Mouse (Mus musculus) urinary bladder, postnatal 4 days (tissue): ENCODE results near the gene Gm8300.
"Not testable (repeated sequence)": the region's sequence is repeated elsewhere in the genome, so short reads cannot be mapped to it uniquely, and the experiment has no call there.

Experiments
- DNase-seq, 2 experiments: peaks; one replicate each; pipeline ENCODE4 v3.0.0; 2021 to 2022; ENCODE audit warnings: low spot score in 2 of 2

Gm8300 gene

DNA sequence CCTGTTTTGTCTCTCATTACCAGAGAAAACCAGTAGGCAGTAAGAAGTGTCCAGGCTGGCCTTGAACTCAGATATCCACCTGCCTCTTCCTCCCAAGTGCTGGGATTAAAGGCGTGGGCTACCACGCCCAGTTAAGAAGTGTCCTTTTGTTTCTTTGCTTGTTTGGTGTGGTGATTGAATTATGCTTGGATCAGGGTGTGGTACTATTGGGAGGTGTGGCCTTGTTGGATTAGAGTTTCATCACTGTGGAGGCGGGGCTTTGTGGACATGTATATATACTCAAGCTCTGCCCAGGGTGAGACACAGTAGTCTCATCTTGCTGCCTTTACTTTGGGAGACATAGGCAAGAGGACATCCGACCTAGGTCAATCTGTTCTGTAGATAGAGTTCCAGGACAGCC is at the start of gene Gm8300:
Gm8300 (plus strand) TSS at position 301 of the 400 bp plus-strand sequence.
- not testable (repeated sequence) for DNase-seq

DNA sequence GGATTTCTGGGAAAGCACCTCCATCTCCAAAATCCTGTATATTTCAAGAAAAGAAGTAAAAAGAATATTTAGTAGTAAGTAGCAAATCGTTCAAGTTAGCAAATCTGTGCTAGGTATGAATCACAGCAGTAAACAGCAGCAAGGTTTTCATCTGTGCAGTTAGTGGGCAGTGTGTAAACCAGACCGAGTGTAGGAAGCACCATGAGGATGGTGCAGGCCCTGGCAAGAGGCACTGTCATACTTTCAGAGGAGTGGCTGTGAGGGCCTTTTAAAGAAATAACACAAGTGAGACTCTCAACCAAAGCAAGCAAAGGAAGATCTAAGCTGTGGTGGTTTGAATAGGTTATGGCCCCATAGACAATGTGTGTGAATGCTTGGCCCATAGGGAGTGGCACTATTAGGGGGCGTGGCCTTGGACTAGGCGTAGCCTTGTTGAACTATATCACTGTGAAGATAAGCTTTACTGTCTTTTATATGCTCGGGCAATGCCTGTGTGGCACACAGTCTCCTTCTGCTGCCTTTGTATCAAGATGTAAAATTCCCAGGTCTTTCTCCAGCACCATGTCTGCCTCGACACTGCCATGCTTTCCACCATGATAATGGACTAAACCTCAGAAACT is 49.3 kb upstream of the Gm8300 start:
- no peak for DNase-seq

DNA sequence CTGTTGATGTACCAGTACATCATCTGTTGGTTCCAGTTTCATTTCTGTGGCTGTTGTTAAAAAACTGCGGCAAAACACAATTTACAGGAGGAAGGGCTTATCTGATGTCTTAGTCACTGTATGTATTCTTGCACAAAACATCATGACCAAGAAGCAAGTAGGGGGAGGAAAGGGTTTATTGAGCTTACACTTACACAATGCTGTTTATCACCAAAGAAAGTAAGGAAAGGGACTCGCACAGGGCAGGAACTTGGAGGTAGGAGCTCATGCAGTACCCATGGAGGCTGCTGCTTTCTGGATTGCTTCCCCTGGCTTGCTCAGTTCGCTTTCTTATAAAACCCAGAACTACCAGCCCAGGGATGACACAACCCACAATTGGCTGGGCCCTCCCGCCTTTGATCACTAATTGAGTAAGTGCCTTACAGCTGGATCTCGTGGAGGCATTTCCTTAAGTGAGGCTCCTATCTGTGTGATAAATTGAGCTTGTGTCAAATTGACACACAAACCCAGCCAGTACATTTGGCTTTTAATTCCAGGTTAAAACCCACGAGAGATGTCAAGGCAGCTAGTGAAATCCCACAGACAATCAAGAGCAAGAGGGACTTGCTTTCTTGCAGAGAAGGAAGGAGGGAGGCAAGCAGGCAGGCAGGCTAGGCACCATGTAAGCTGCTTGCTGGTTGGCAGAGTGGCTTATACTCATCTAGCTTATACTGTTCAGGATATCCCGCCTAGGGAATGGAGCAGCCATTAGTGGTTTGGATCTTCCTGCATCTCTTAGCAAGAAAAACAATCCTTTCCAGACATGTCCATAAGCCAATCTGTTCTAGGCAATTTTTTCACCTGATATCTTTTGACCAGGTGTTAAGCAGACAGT is 43.6 kb upstream of the Gm8300 start:
- no peak for DNase-seq

DNA sequence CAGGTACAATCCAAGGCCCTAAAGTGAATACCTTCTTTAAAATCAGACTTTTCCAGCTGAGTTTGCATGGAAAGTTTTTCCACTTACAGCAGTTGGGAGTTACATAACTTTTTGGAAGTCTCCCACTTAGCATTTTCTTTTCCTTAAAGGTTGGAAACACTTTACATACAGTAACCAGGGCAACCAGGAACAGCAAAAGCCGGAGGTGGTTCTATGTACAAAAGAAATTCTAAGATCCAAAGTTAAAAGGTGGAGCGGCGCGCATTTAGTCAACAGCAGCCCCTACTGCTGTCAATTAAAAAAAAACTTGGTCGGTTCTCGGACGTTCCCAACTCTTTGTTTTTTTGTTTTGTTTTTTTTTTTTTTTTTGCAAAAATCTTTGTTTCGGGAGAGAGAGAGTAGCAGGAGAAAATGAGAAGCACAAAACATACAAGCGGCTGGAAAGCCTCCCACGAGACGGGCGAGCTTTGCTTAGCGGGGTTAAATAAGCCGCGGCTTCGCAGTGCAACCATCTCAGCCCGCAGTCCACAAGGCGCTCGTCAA is 42.6 kb upstream of the Gm8300 start:
- DNase-seq = no peak

DNA sequence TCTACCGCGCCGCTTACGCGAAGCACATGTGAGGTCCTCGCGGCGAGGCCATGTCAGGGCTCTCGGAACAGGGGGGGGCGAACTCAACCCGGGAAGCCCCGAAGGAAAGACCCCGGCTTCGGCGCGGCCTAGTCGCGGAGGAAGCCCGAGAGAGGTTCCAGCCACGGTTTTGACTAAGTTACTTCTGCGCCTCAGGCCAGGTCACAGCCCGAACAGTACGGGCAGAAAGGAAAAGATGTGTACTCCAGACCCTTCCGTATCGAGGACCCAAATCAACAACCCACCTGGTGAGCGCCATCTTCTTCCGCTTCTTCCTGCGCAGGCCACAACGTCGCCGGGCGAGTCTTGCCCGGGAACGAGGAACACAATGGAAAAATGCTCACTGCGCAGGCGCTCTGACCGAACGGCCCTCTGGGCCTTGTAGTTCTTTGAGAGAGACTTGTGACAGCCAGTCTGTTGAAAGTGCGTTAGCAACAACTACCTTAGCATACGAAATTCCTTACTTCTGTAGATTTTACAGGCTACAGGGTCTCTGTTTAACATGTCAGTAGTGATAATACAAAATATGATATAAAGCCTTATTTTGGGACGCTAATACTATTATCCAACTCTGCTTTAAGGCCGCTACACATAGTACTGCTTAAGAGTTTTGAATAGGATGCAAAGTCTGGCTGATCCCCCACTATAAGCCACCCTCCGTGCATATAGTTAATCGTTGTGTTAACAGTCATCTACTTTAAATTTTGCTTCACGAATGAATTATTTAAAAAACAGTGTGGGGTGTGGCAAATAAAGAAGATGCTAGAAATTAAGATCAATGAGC is 41.9 kb upstream of the Gm8300 start, which contains the start of gene Snw1:
Snw1 (minus strand) TSS at position 311 of the 823 bp plus-strand sequence.
- peak; percentile 89 to 92 for DNase-seq

DNA sequence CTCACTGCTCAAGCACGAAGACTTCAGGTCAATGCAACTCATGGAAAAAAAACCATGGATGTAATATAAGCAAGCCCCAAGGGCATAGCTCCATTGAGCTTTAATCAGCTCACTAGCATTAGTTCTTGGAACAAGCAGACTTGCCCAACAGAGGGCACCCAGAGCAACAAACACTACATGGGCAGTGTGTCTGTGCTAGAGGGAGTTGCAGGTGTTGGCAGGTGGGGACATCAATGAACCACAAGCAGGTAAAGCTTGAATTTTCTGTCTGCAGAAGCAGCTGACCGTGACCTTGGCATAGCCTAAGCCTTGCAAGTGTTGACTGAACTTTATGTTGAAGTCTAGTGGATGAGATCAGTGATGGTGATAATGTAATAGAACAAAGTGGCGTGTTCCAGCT is 39.4 kb upstream of the Gm8300 start:
- no peak for DNase-seq

DNA sequence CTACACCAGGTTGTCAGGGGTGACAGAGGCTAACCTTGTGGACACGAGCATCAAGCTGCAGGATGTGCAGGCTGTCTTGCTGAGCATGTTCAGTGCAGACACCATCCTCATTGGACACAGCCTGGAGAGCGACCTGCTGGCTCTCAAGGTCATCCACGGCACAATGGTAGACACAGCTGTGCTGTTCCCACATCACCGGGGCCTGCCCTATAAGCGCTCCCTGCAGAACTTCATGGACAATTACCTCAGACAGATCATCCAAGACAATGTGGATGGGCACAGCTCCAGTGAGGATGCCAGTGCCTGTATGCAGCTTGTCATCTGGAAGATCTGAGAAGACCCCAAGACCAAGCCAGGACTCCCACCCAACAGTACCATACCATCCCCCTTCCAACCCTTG is 31.6 kb upstream of the Gm8300 start:
- not testable (repeated sequence) for DNase-seq

DNA sequence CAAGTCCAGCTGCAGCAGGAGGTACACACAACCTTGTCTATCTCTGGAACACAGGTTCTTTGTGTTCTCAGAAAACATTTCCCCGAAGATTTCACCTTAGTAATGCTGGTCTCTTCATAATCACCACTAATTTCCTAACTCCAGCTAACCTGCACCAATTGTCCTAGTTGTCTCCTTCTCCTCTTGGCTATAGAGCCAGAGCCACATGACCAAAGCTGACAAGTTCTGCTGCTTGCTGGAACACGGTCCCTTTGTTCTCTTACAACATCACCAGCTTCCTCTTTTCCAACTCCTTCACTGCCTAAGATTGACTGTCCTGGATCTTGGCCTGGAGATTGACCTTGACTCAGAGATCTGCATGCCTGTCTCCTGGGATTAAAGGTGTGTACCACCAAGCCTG is 25.4 kb upstream of the Gm8300 start:
- not testable (repeated sequence) for DNase-seq

DNA sequence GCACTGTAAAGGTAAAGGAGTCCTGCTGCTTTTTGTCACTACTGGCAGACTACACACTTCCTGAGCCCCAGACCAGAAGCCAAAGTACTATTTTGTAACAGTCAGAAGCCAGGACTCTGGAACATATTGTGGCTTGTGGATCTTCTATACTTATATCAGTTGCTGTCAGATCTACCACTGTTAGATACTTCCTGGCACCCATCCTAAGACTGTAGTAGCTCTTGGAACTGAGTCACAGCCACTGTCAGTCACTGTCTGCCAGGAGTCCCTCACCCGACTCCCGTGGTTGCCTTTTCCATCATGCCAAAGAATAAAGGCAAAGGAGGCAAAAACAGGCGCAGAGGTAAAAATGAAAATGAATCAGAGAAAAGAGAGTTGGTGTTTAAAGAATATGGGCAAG is 19.7 kb upstream of the Gm8300 start, which contains the start of gene Gm5788:
Gm5788 (plus strand) TSS at position 301 of the 400 bp plus-strand sequence.
- DNase-seq = not testable (repeated sequence)

DNA sequence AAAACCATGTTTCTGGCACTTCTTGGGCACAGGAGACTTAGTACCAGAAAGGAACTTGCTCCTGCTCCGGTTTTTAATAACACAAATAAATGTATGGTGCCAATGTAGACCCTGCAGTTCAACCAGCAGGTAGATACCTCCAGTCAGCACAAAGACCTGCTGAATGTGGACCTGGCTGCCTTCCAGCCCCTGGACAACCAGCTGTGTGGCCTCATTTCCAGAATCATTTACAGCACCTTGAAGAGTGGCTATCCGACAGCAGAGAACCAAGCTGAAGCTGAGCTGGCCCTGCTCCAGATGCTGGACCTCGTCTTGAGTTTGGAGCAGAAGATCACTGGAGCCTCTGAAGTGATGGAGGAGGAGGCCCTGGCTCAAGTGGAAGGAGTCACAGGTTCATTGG is 5.5 kb downstream of the Gm8300 start:
- not testable (repeated sequence) for DNase-seq

DNA sequence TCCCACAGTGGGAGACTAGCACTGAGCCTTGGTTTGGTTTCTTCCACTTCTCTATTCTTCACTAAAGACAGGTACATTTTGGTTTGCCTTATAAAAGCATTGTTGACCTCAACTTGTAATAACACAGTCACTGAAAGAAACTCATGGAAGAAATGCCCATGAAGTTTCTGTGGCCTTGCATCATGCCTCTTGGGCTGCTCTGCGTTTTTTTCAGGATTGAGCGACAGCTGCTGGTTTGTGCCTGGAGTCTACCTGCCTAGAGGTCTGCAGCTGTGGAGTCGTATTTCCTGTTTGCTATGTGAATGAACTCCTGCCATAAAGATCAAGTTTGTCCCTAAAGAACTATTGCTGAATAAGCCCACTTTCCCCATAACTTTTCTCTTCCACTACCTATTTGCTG is 29.8 kb downstream of the Gm8300 start:
- no peak for DNase-seq

DNA sequence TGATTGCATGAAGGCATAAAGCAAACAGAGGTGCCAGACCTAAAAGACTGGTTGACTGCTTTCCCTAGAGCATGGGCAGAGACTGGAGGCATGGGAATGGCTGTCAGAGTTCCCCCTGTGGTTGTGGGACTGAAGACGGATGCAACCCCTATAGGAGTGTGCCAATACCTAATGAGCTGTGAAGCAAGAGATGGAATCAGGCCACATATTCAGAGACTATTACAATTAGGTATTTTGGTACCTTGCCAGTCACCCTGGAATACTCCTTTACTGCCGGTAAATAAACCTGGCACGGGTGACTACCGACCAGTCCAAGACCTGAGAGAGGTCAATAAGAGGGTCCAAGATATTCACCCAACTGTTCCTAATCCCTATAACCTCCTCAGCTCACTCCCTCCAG is 36.5 kb downstream of the Gm8300 start:
- DNase-seq = not testable (repeated sequence)
